Mouse (Mus musculus) right cerebral cortex, postnatal 36 days (tissue): ENCODE results near the gene Usp28.

Experiments
- DNase-seq, 2 experiments: peaks; one replicate each; pipeline ENCODE4 v3.0.0; 2022; ENCODE audit warnings: low spot score in 2 of 2, mixed read lengths in 1 of 2

The Usp28 gene

DNA sequence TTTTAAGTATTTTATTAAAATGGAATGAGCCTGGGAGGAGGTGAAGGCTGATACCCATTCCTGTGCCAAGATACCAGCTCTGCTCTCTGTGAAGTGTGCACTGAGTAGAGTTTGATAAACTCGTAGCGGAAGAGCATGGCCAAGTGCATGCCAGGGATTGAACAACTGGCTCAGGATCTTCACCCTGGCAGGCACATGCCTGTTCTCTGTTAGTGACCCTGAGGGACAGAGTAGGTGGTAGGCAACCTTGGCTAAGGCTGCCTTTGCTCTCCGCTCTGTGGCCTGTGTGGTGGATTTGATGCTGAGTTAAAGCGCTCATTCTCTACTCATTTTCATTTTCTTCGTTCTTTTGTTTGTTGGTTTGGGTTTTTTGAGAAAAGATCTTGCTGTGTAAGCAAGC lies 36.1 kb downstream of the Usp28 start:
- no peak for DNase-seq

DNA sequence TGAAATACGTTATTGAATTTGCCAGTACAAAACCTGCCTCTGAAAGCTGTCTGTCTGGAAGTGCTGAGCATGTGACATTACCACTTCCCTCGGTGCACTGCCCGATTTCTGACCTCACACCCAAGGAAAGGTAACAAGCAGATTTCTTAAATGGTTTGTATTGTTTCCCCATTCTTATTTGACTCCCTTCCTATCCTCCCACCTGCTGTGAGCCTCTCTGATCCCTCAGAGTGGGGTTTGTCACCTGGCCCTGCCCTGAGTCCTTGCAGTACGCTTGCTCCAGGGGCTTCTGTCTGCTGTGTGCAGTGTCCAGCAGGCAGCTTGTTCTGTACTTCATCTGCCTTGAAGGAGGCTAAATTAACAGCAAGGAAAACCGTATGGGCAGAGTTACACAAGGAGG lies 38.8 kb downstream of the Usp28 start:
- DNase-seq = no peak

DNA sequence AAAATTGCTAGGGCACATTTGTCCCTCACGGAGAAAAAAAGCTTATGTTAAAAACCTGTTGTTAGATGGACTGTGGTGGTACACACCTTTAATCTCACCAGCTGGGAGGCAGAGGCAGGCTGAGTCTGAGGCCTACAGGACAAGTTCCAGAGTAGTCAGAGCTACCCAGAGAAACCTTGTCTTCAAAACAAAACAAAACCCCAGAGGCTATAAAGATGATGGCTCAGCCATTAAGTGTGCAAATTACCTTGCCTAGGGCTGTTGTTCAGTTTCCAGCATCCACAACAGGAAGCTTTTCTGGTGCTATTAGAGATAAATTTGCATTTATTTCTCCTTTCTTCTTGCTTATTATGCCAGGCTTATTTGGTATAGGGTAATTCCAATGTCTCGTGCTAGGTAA lies 39.4 kb downstream of the Usp28 start:
- DNase-seq = no peak

DNA sequence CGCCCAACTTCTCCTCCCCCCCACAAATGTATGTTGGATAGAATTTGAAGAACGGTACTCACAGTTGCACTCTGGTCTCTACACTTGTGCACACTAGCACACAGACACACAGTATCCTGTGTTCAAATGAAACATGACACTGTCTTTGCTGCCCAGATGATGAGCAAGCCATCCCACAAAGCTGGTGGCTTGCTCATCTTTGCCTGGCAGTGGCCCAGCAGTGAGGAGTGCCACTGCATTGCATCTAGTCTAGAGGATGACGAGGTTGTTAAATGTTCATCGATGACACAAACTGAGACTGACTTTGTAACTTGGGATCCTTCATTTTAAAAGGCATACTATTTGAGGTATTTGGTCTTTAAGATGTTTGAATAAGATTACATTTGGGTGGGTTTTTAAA lies 49.6 kb downstream of the Usp28 start:
- DNase-seq = peak in 1 of 2 experiments; percentile 6

DNA sequence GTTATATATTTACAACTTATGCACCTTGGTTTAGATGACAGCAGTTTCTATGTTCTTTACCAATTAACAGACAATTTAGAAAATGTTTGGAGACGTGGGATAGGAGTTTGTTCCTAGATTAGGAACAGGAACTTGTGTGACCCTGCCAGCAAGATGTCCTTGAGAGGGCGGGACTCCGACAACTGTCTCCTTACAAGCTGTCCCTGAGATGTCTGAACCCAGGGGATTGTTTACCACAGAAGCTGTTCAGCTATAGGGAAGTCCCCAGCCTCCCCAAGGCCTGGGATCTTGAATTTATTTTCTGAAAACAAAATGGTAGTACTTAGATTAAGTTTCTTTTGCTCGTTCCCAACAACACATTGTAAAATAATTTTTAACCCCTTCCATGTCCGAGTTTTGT lies 65.7 kb downstream of the Usp28 start:
- DNase-seq = no peak

DNA sequence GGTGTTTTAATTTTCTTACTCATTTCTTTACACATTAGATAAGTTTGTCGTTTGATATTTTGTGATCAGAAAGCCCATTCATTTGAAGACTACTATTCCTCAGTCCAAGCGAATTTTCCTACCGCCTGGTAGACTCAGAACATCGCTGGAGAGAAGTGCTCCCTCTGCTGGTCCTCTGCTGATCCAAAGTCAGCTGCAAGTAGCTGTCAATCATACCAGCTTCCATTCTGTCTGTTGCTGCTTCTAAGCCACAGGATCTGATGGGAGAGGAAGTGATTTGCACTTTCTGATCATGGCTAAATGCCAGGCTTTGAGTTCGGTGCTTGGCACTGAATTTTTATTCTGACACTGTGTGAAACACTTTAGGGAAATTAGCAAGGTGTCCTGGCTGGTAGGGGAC lies 66.2 kb downstream of the Usp28 start:
- DNase-seq = peak; percentile 32 to 34

DNA sequence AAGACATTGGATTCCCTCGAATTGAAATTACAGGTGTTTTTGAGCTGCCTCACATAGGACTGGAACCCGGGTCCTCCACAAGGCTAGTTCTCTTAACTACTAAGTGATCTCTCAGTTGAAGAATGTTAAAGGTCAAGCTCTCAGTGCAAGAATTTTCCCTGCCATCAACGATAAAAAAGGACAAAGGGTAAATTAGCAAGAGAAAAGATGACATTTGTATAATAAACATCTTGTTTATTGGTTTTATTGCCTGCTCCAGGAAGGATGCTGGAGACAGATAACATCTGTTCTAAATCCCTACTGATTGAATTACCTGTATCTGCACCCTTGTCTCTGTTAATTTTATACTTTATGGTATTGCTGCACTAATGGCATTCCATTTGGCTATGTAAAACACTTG lies 68.9 kb downstream of the Usp28 start:
- no peak for DNase-seq

DNA sequence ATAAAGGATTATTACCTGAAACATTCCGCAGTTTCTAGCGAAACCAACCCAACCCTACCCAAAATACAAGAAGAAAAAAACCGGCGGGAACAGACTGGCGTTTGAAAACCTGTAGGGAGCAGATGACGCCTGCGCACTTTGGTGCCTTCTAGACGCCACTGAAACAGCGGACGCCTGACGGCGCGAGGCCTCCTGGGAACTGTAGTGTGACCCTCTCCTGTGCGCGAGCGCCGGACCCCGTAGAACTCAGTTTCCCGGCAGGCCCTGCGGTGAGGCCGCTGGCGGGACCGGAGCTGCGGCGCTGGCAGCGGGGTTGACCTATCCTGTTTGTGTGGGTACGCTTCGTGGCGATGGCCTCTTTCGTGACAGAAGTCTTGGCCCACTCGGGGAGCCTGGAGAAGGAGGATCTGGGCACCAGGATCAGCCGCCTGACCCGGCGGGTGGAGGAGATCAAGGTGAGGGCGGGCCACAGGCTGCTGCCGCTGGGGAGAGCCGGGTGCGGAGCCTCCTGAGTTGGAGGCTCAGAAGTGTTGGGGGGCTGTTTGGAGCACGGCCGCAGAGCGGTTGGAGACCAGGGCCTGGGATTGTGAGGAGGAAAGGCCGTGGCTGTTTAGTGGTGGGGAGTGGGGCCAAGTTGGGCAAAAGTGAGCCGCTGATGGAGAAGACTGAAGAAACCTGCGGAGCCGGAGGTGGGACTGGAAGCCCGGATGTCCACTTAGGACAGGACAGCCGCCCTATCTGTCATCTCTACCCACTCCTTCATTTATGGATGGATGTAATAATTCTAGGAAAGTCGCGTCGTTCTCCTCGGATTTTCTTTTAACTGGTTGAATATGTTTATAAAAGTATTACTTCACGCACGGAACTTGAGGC lies 70.4 kb downstream of the Usp28 start, which contains the start of gene Zw10:
Gene Zw10 (plus strand): TSS at position 281 of the 873 bp plus-strand sequence.
- DNase-seq = peak; percentile 93 to 95

DNA sequence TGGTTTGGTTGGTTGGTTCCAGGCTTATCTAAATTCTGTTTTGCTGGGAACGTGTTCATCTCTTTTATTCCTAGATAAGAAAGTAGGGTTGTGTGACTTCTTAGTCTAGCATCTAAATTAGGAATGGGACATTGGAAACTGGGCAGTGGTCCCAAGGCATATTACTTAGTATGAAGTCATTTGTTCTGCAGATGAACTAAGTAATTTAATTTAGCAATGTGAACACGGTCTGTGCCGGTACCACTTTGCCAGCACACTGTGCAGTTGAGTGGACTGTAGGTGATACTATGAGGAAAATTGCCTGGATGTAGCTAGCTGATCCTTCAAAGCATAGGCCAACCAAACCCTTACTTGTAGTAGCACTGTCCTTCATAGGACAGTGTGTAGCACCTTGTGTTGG lies 91.7 kb downstream of the Usp28 start:
- no peak for DNase-seq

DNA sequence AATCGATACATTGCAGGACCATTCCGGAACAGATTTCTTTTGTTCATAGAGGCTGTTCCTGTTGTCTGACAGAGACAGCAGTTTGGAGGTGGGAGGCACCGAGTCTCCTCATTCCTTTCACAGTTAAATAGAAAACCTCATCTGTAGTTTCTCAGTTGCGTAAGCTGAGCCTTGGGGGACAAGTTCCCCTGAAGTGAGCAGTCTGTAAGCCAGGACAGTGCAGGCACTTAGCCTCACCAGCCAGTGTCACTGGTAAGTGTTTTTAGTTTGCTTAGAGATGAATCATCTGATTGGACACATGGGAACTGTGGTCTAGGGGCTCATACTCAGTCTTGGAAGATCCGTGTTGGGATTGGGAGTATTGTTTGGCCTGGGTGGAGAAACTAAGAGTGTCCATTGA lies 95.9 kb downstream of the Usp28 start, which contains the start of gene Tmprss5:
Gene Tmprss5 (plus strand): TSS at position 154 of the 400 bp plus-strand sequence.
- DNase-seq = no peak

DNA sequence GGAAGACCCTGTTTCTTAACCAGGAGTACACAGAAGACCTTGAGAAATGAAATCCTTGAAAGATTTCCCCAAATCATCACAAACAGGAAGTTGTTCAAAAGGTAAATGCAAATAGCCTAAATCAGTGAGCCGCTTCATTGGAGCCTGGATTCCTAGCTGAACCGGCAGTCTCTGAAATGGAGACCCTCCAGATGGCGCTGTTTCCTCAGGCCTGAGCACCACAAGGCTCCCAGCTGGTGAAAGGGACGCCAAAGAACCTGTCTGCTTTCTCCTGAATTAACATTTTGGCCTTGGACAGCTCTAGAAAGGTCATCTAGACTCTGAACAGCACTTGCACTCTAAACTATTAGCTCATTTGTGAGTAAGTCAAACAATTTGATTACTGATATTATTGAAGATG lies 96.4 kb downstream of the Usp28 start:
- DNase-seq = peak; percentile 41 to 64

DNA sequence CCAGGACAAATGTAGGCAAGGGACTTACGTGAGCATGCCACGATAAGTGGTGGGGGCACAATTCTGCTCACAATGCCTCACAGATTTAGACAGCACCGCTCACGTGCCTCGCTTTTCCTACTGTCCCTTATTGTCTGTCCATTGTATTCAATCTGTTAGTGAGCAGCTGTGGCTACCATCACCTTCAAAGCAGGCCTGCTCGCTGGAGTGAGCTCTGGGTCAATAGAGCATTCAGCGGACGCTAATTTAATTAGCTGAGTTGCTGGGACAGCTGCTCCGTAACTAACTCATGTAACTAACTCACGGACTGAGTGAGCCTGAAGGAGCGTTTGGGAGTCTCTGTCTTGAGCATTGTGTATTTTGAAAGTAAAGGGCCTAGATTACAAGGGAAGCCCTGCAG lies 102.1 kb downstream of the Usp28 start:
- no peak for DNase-seq
